Mouse (Mus musculus) lung, postnatal 0 days (tissue): ENCODE results near the gene Gm21677. TPM values are rescaled to one million over a fixed set of nuclear protein-coding genes. Genes with fewer than 3 reads are reported as not detected.
"Not testable (repeated sequence)": the region's sequence is repeated elsewhere in the genome, so short reads cannot be mapped to it uniquely, and the experiment has no call there.

ENCODE experiments used
- ATAC-seq: fragments of 200-750 bp; cut with Nextera tagmentation; 2 replicates; pipeline ENCODE4 v1.8.0; 2017; ENCODE audit warnings: moderate library complexity
- DNase-seq: peaks from one replicate; pipeline ENCODE4 v3.0.0-alpha.2; 2016; ENCODE audit warnings: low spot score
- H3K27ac ChIP-seq: fragments of 300-500 bp; sonication (generic); 2 replicates; pipeline ENCODE4 v1.5.1; 2014; ENCODE audit warnings: antibody characterized with exemption, mild to moderate bottlenecking, low read length, mixed read lengths
- H3K27me3 ChIP-seq: fragments of 300-500 bp; sonication (generic); replicated peaks from 2 replicates; pipeline ENCODE4 v1.6.1; 2014; ENCODE audit warnings: low read length, mixed read lengths; ENCODE audit not compliant: insufficient read depth
- H3K36me3 ChIP-seq: fragments of 300-500 bp; sonication (generic); 2 replicates; pipeline ENCODE4 v1.6.1; 2014; ENCODE audit warnings: low read length, mixed read lengths; ENCODE audit not compliant: insufficient read depth
- H3K4me1 ChIP-seq: fragments of 300-500 bp; sonication (generic); 2 replicates; pipeline ENCODE4 v1.6.1; 2014; ENCODE audit warnings: antibody characterized with exemption, low read depth, low read length, mixed read lengths; ENCODE audit not compliant: insufficient read depth
- H3K4me2 ChIP-seq: fragments of 300-500 bp; sonication (generic); replicated peaks from 2 replicates; pipeline ENCODE4 v1.6.1; 2014; ENCODE audit warnings: low read depth, mild to moderate bottlenecking, low read length, moderate library complexity, mixed read lengths
- H3K4me3 ChIP-seq: fragments of 300-500 bp; sonication (generic); 2 replicates; pipeline ENCODE4 v1.5.1; 2014; ENCODE audit warnings: low read depth, low read length
- H3K9ac ChIP-seq: fragments of 300-500 bp; sonication (generic); replicated peaks from 2 replicates; pipeline ENCODE4 v1.6.1; 2014; ENCODE audit warnings: low read depth, mild to moderate bottlenecking
- H3K9me3 ChIP-seq: fragments of 300-500 bp; sonication (generic); 2 replicates; pipeline ENCODE4 v1.6.1; 2016; ENCODE audit warnings: low read length, mixed read lengths
- WGBS: fragments of 180-500 bp; shearing (Covaris S2); extraction: QIAGEN DNeasy Blood & Tissue Kit; methylation state at CpG from one replicate; pipeline ENCODE4 v1.1.7; 2014; 5-methylcytosine and 5-hydroxymethylcytosine counted together
- polyA plus RNA-seq: library from polyadenylated mRNA; unstranded; fragments of >200 nt; fragmentation: Nextera tagmentation; extraction: Ambion mirVana; gene quantifications from 2 replicates; pipeline ENCODE4 v1.2.1, GENCODE M21; 2015

Gm21677 gene
- polyA plus RNA-seq, result not detected in 2 replicates

DNA sequence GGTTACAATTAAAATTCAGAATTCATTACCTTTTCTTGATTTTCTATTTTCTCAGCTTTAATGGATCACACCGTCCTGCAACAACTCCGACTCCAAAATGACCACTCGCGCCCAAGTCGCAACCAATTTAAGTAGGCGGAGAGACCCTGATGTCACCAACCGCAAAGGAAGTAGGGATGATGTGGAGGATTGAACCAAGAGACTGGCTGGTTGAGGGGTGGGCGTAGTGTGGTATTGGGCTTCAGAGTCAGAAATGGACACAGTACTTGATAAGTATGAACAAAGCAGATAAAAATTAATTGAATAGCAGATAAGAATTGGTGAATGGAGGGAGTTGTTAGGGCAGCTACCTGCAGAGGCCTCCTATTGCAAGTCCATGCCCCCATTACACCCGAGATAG, at the start of gene Gm21677:
Gm21677 (minus strand) TSS at position 101 of the 400 bp plus-strand sequence.
- not testable (repeated sequence) for H3K9ac ChIP-seq, H3K27ac ChIP-seq, ATAC-seq, H3K9me3 ChIP-seq, H3K4me2 ChIP-seq, H3K4me1 ChIP-seq, H3K36me3 ChIP-seq, H3K4me3 ChIP-seq, H3K27me3 ChIP-seq, DNase-seq
- WGBS, result no CpG with 5 or more reads among the region's 9 CpGs

DNA sequence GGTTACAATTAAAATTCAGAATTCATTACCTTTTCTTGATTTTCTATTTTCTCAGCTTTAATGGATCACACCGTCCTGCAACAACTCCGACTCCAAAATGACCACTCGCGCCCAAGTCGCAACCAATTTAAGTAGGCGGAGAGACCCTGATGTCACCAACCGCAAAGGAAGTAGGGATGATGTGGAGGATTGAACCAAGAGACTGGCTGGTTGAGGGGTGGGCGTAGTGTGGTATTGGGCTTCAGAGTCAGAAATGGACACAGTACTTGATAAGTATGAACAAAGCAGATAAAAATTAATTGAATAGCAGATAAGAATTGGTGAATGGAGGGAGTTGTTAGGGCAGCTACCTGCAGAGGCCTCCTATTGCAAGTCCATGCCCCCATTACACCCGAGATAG, 39.0 kb upstream of the Gm21677 start, which contains the start of gene Gm21693:
Gm21693 (minus strand) TSS at position 101 of the 400 bp plus-strand sequence.
- H3K27ac ChIP-seq, ATAC-seq, H3K36me3 ChIP-seq, H3K9ac ChIP-seq, DNase-seq, H3K4me3 ChIP-seq, H3K4me1 ChIP-seq, H3K9me3 ChIP-seq, H3K4me2 ChIP-seq, H3K27me3 ChIP-seq: not testable (repeated sequence)
- no CpG with 5 or more reads among the region's 9 CpGs for WGBS

DNA sequence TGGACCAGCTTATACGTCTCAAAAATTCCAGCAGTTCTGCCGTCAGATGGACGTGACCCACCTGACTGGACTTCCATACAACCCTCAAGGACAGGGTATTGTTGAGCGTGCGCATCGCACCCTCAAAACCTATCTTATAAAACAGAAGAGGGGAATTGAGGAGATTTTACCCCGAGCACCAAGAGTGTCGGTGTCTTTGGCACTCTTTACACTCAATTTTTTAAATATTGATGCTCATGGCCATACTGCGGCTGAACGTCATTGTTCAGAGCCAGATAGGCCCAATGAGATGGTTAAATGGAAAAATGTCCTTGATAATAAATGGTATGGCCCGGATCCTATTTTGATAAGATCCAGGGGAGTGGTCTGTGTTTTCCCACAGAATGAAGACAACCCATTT, 34.4 kb upstream of the Gm21677 start:
- H3K27ac ChIP-seq, H3K4me2 ChIP-seq, H3K27me3 ChIP-seq, H3K9me3 ChIP-seq, DNase-seq, H3K9ac ChIP-seq, H3K36me3 ChIP-seq, H3K4me3 ChIP-seq, H3K4me1 ChIP-seq, ATAC-seq: not testable (repeated sequence)
- WGBS, result 100% methylated on average over 1 of the region's 11 CpGs

Other genes with a start within 250 kb of the Gm21677 start
- not detected in 2 replicates for gene Gm21693, start 38.9 kb upstream of the Gm21677 start, polyA plus RNA-seq
- gene Gm21704, start 103.7 kb upstream of the Gm21677 start, polyA plus RNA-seq, result not detected in 2 replicates
- gene Gm21708, start 103.7 kb upstream of the Gm21677 start, polyA plus RNA-seq, result not detected in 2 replicates